Mouse (Mus musculus): ENCODE measurements around the gene Rgs16. TPM values are rescaled to one million over a fixed set of nuclear protein-coding genes. Genes with fewer than 3 reads are reported as not detected.
"Not testable (repeated sequence)": the region's sequence is repeated elsewhere in the genome, so short reads cannot be mapped to it uniquely, and the experiment has no call there.

Rgs16 gene
- polyA plus RNA-seq, 1 experiment from 2014 or later = 22.9 TPM

GRCm38 (mm10) chr1:153767281-153767680 lies 27.1 kb downstream of the Rgs16 start:
- Histone ChIP-seq H3K4me1 (replicated peaks) (no peaks in the 10 kb centered on the region), H3K9ac (no peak overlapping the region), H3K4me3 (no peak overlapping the region), H3K9me3 (no peaks in the 10 kb centered on the region), H3K27ac (replicated peaks) (no peak overlapping the region), H3K4me2 (no peak overlapping the region), H3K36me3 (peaks cover 6% of the 10 kb centered on the region), H3K27me3 (no peaks in the 10 kb centered on the region)
- WGBS = 87% methylated on average over 1 of the region's 1 CpGs
- ATAC-seq (ENCODE audit: low read depth) = no peak

DNA sequence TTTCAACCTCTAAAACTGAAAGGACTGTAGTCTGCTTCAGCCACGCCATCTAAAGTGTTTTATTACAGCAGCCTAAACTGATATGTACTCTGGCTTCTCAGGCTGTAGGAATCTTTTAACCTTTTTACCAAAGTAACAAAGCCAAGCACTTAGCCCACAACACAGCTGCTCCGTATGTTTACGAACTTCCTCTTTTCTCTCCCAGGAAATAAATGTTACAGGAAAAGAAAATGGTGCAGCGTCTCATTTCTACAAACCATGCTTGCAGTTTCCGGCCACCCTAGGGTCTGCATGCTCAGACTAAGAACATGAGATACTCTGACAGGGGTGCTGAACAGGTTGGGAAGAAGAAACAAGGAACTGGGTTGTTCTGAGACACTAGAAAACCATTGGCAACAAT lies 28.3 kb downstream of the Rgs16 start:
- no peaks in the 10 kb centered on the region for H3K4me1 ChIP-seq (replicated peaks)
- H3K27ac ChIP-seq (replicated peaks) = no peak overlapping the region
- no peaks in the 10 kb centered on the region for H3K36me3 ChIP-seq
- 84% methylated on average over 5 of the region's 5 CpGs for WGBS
- H3K9me3 ChIP-seq = no peaks in the 10 kb centered on the region
- H3K4me3 ChIP-seq = no peak overlapping the region
- no peaks in the 10 kb centered on the region for H3K27me3 ChIP-seq
- H3K4me2 ChIP-seq = no peak overlapping the region
- H3K9ac ChIP-seq = no peak overlapping the region
- no peak for ATAC-seq (ENCODE audit: low read depth)

DNA sequence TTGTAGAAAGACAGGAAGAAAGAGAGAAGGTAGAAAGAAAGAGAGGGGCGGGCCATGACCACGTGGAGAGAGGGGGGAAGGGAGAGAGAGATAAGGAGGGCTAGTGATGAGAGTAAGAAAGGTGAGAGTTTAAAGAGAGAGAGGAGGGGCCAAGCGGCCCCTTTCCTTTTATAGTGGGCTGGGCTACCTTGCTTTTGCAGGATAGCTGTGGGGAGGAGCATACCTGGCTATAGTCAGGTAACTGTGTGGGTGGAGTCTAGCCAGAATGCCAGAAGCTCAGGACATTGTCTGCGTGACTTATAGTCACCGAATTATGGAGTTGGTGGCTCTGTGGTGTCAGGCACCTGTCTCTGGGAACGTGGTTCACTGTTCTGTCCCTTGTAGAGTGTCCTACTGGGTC lies 29.4 kb downstream of the Rgs16 start:
- ATAC-seq (ENCODE audit: low read depth); H3K36me3 ChIP-seq; H3K4me1 ChIP-seq (replicated peaks); H3K9ac ChIP-seq; H3K27ac ChIP-seq (replicated peaks); H3K4me3 ChIP-seq; H3K4me2 ChIP-seq; H3K9me3 ChIP-seq; H3K27me3 ChIP-seq: not testable (repeated sequence)
- WGBS = 67% methylated on average over 6 of the region's 6 CpGs

- no peak overlapping the region for H3K9ac ChIP-seq
- H3K4me2 ChIP-seq = no peak overlapping the region
- ATAC-seq (ENCODE audit: low read depth) = no peak
- no peaks in the 10 kb centered on the region for H3K4me1 ChIP-seq (replicated peaks)
- H3K27me3 ChIP-seq = no peaks in the 10 kb centered on the region
- no peak overlapping the region for H3K4me3 ChIP-seq
- H3K27ac ChIP-seq (replicated peaks) = no peak overlapping the region
- no peaks in the 10 kb centered on the region for H3K36me3 ChIP-seq
- 86% methylated on average over 10 of the region's 10 CpGs for WGBS
- no peaks in the 10 kb centered on the region for H3K9me3 ChIP-seq
Measured at GRCm38 (mm10) chr1:153769998-153770775, 30.0 kb downstream of the Rgs16 start.

DNA sequence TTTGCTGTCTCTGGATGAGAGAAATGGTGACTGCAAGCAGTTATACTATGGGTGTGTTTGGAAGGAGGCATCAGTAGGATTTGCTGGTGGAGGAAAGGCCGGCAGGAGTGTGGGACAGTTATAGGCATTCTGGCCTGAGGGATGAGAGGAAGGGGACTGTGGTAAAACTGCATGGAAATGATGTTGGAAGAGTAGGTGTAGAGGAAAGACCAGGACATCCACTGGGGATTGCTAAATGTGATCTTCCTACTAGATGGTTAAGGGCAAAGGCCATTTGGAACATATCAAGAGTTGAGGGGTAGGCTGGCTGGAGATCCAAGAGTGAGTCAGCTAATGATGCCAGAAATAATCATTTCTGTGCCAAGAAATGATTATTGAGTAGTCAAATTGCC lies 30.6 kb downstream of the Rgs16 start:
- H3K36me3 ChIP-seq = no peaks in the 10 kb centered on the region
- no peaks in the 10 kb centered on the region for H3K4me1 ChIP-seq (replicated peaks)
- no peaks in the 10 kb centered on the region for H3K9me3 ChIP-seq
- no peak overlapping the region for H3K9ac ChIP-seq
- H3K4me2 ChIP-seq = no peak overlapping the region
- no peaks in the 10 kb centered on the region for H3K27me3 ChIP-seq
- H3K27ac ChIP-seq (replicated peaks) = no peak overlapping the region
- 90% methylated on average over 1 of the region's 1 CpGs for whole genome bisulfite sequencing
- ATAC-seq (ENCODE audit: low read depth) = no peak
- no peak overlapping the region for H3K4me3 ChIP-seq

DNA sequence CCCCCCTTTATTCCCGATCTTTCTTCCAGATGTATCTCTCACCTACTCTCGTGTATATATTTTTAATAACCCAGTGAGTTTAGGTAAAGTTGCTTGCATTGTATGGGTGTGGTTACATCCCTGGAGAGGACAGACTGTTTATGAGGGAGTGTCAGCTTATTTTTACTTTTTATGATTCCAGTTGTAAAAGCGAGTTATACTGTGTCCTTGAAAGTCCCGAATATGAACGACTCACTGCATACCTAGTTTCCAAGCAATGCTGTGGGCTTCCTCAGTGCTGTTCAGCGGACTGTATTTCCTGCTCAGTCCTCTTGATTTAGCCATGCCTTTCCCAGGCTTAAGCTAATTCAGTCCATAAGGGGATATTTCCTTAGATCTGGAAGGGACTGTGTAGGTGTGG lies 35.0 kb downstream of the Rgs16 start:
- Histone ChIP-seq H3K9me3 (no peaks in the 10 kb centered on the region), H3K36me3 (no peaks in the 10 kb centered on the region), H3K9ac (no peak overlapping the region), H3K4me1 (replicated peaks) (no peaks in the 10 kb centered on the region), H3K4me2 (no peak overlapping the region), H3K27me3 (no peaks in the 10 kb centered on the region), H3K27ac (replicated peaks) (no peak overlapping the region), H3K4me3 (no peak overlapping the region)
- WGBS = 90% methylated on average over 6 of the region's 6 CpGs
- ATAC-seq (ENCODE audit: low read depth) = no peak

DNA sequence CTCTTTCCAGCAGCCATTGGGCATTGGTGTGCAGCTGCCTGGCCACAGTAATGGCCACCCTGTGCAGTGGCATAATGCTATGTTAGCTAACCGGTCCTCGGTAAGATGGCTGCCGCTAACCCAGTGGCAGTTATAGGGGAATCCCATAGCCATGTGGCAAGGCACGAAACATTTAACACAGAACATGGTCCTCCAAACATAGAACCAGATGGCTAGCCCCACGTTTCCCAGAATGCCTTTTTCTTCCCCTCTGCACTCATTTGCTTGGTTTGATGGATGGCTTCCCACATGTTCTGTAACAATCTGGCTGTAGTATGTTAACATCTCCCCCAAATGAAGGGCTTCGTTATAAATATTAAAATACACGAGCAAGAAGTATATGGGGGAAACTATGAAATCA lies 36.1 kb downstream of the Rgs16 start:
- Histone ChIP-seq H3K36me3 (no peaks in the 10 kb centered on the region), H3K27me3 (no peaks in the 10 kb centered on the region), H3K4me3 (no peak overlapping the region), H3K27ac (replicated peaks) (no peak overlapping the region), H3K9ac (no peak overlapping the region), H3K9me3 (no peaks in the 10 kb centered on the region), H3K4me1 (replicated peaks) (no peaks in the 10 kb centered on the region), H3K4me2 (no peak overlapping the region)
- ATAC-seq (ENCODE audit: low read depth) = no peak
- WGBS = 87% methylated on average over 7 of the region's 7 CpGs

- Histone ChIP-seq H3K4me1 (replicated peaks) (no peaks in the 10 kb centered on the region), H3K4me3 (no peak overlapping the region), H3K4me2 (no peak overlapping the region), H3K36me3 (no peaks in the 10 kb centered on the region), H3K27ac (replicated peaks) (no peak overlapping the region), H3K9me3 (no peaks in the 10 kb centered on the region), H3K27me3 (no peaks in the 10 kb centered on the region), H3K9ac (no peak overlapping the region)
- no peak for ATAC-seq (ENCODE audit: low read depth)
- 90% methylated on average over 10 of the region's 10 CpGs for WGBS
Measured at GRCm38 (mm10) chr1:153778205-153778604, 38.1 kb downstream of the Rgs16 start.

DNA sequence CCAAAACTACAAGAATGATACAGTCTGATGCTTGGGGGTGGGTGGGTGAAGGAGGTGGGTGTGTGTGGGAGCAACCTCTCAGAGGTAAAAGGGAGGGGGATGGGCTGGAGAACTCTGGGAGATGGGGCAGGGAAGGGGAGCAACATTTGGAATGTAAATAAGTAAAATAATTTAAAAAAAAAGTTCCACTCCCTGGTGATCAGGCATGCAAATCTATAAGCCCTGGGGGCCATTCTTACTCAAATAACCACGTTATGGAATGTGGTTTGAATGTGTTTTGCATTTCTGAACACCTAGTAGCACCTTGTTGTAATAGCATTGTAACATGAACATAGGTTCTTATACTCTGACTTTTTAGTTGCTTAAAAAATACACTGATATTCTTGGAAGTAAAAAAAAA lies 43.2 kb downstream of the Rgs16 start:
- H3K36me3 ChIP-seq = no peaks in the 10 kb centered on the region
- H3K9me3 ChIP-seq = no peaks in the 10 kb centered on the region
- no peak overlapping the region for H3K4me2 ChIP-seq
- no peaks in the 10 kb centered on the region for H3K4me1 ChIP-seq (replicated peaks)
- ATAC-seq (ENCODE audit: low read depth) = no peak
- no peak overlapping the region for H3K9ac ChIP-seq
- 42% methylated on average over 1 of the region's 1 CpGs for WGBS
- H3K27me3 ChIP-seq = no peaks in the 10 kb centered on the region
- no peak overlapping the region for H3K4me3 ChIP-seq
- no peak overlapping the region for H3K27ac ChIP-seq (replicated peaks)

DNA sequence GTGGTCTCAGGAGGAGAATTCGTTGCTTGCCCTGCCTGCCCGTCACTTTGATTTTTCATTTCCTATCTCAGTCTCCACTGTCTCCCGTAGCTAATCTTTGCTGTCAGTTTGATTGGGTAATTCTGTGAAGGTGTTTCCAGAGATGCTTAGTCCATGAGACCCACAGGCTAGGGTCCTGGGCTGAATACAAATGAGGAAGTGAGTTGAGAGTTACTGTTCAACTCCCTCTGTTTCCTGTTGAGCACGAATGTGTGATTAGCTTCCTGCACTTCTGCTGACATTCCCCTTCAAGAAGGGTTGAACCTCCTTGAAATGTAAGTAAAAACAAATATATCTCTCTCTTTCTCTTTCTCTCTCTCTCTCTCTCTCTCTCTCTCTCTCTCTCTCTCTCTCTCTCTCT lies 45.5 kb downstream of the Rgs16 start:
- Histone ChIP-seq H3K36me3 (no peaks in the 10 kb centered on the region), H3K9me3 (no peaks in the 10 kb centered on the region), H3K9ac (no peak overlapping the region), H3K4me2 (no peak overlapping the region), H3K27me3 (no peaks in the 10 kb centered on the region), H3K27ac (replicated peaks) (no peak overlapping the region), H3K4me1 (replicated peaks) (no peaks in the 10 kb centered on the region), H3K4me3 (no peak overlapping the region)
- WGBS = 83% methylated on average over 4 of the region's 4 CpGs
- ATAC-seq (ENCODE audit: low read depth) = no peak

DNA sequence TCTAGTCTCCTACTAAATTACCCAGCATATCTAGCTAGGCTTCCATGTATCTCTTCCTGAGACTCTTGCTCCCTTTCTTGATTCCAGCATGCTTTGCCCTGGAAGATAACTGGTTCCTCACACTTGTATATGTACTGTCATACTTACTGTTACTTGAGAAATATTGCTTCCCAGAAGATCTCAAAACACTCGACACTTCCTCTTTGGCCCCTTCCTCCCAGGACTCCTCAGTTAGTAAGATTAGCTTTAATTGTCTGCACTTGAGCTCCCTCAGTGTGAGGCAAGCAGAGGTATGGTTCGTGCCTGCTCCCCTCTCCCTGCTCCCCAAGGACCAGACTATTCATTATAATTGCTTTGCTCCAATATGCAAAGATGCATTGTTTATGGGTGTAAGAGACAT lies 50.6 kb downstream of the Rgs16 start:
- ATAC-seq (ENCODE audit: low read depth) = no peak

GRCm38 (mm10) chr1:153794241-153794640 lies 54.1 kb downstream of the Rgs16 start:
- WGBS = 84% methylated on average over 3 of the region's 3 CpGs
- H3K27ac ChIP-seq (replicated peaks) = no peak overlapping the region
- H3K9me3 ChIP-seq = no peaks in the 10 kb centered on the region
- H3K36me3 ChIP-seq = no peaks in the 10 kb centered on the region
- no peaks in the 10 kb centered on the region for H3K27me3 ChIP-seq
- H3K4me3 ChIP-seq = no peak overlapping the region
- H3K9ac ChIP-seq = no peak overlapping the region
- H3K4me1 ChIP-seq (replicated peaks) = no peaks in the 10 kb centered on the region
- H3K4me2 ChIP-seq = no peak overlapping the region
- no peak for ATAC-seq (ENCODE audit: low read depth)

More for the DNA sequence above, 50.6 kb downstream of the Rgs16 start:
- no peak overlapping the region for H3K27ac ChIP-seq (replicated peaks)
- WGBS = 57% methylated on average over 2 of the region's 2 CpGs
- no peak overlapping the region for H3K4me2 ChIP-seq
- no peak overlapping the region for H3K9ac ChIP-seq
- H3K36me3 ChIP-seq = no peaks in the 10 kb centered on the region
- no peaks in the 10 kb centered on the region for H3K27me3 ChIP-seq
- H3K4me3 ChIP-seq = no peak overlapping the region
- H3K4me1 ChIP-seq (replicated peaks) = no peaks in the 10 kb centered on the region
- H3K9me3 ChIP-seq = no peaks in the 10 kb centered on the region

Data from neural tube, embryonic 13.5 days (tissue).